Mouse (Mus musculus): ENCODE results near the gene Tmem82. TPM values are rescaled to one million over a fixed set of nuclear protein-coding genes. Genes with fewer than 3 reads are reported as not detected.

Tmem82 gene
- total and polyA plus RNA-seq, 3 experiments: 0.11 TPM; not detected in 2

DNA sequence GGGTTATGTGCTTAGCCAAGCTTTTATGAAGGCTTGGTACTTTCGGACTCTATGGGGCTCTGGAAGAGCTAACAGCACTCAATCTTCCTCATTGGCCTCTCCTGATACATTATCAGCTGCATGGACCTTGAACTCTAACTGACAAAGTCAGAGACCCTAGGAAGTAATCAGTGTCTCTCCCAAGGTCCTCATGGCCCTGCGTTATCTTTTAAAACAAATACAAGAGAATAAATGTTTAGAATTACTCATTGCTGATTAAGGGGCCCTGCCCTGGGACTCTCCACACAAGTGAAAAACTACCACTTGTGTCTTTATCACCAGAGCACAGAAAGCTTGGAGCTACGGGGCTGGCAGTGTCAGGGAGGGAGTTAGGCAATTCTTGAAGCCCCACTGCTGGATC is 39.6 kb downstream of the Tmem82 start:
- H3K4me3 ChIP-seq (ENCODE audit: low read depth, low read length): no peak overlapping the region
- no peak for DNase-seq (ENCODE audit: low spot score)
- ATAC-seq (ENCODE audit: extremely low read depth, insufficient number of reproducible peaks, low FRiP score, poor library complexity, severe bottlenecking): peak; percentile 68
- TF ChIP-seq CTCF (IDR thresholded peaks at IDR 0.05; ENCODE audit: low read depth, low read length) (no peak), POLR2AphosphoS5 (IDR thresholded peaks at IDR 0.05; ENCODE audit: insufficient replicate concordance, low read depth, low read length) (no peak), TAL1 (conservative IDR thresholded peaks at IDR 0.05; ENCODE audit: low read depth, low read length) (no peak), GATA1 (IDR thresholded peaks at IDR 0.05; ENCODE audit: borderline replicate concordance, low read length) (no peak), GATA2 (IDR thresholded peaks at IDR 0.05; ENCODE audit: borderline replicate concordance, low read depth, low read length) (no peak)
- H3K36me3 ChIP-seq (replicated peaks): no peaks in the 10 kb centered on the region
- H3K4me1 ChIP-seq (ENCODE audit: insufficient read depth, low read depth, low read length): no peaks in the 10 kb centered on the region
- H3K9me3 ChIP-seq (replicated peaks): no peaks in the 10 kb centered on the region
- H3K27me3 ChIP-seq (ENCODE audit: insufficient read depth, low read length): peaks cover 18% of the 10 kb centered on the region

DNA sequence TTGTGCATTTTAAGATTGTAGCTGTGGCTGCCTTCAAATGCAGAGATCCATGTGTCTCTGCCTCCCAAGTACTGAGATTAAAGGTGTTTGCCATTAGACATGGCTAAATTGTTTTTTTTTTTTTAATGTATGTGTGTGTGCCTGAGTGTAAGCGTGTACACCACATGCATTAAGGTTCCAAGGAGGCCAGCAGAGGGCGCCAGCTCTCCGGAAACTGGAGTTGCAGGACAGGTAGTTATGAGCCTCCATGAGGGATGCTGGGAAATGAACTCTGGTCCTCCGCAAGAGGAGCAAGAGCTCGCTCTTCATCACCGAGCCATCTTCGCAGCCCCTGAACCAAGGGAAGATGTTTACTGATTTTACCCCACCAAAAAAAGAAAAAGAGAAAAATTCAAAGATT is 41.6 kb downstream of the Tmem82 start:
- no peak for TF ChIP-seq CTCF (IDR thresholded peaks at IDR 0.05; ENCODE audit: low read depth, low read length)
- no peak for TF ChIP-seq GATA1 (IDR thresholded peaks at IDR 0.05; ENCODE audit: borderline replicate concordance, low read length)
- TF ChIP-seq POLR2AphosphoS5 (IDR thresholded peaks at IDR 0.05; ENCODE audit: insufficient replicate concordance, low read depth, low read length): no peak
- no peak for TF ChIP-seq TAL1 (conservative IDR thresholded peaks at IDR 0.05; ENCODE audit: low read depth, low read length)
- no peak for TF ChIP-seq GATA2 (IDR thresholded peaks at IDR 0.05; ENCODE audit: borderline replicate concordance, low read depth, low read length)
- H3K9me3 ChIP-seq (replicated peaks): no peaks in the 10 kb centered on the region
- no peaks in the 10 kb centered on the region for H3K36me3 ChIP-seq (replicated peaks)
- no peak overlapping the region for H3K4me3 ChIP-seq (ENCODE audit: low read depth, low read length)
- H3K4me1 ChIP-seq (ENCODE audit: insufficient read depth, low read depth, low read length): no peaks in the 10 kb centered on the region
- peaks cover 22% of the 10 kb centered on the region for H3K27me3 ChIP-seq (ENCODE audit: insufficient read depth, low read length)
- ATAC-seq (ENCODE audit: extremely low read depth, insufficient number of reproducible peaks, low FRiP score, poor library complexity, severe bottlenecking) (no peak), DNase-seq (ENCODE audit: low spot score) (no peak)

DNA sequence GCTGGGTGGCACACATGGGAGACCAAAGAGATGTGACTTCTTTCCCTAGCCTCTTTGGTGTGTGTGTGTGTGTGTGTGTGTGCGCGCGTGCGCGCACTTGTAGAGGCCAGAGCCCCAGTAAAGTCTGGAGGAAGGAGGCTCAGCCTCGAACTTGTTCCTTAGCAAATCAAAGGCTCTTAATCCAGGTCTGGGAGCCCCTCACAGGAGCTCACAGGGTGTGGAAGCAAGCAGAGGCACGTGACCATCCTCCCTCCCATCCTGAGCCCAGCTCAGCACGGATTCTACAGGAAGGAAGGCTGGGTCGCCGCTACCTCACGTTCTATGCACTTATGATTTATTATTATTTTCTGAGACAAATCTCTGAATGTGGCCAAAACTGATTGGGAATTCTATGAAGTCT is 42.0 kb downstream of the Tmem82 start:
- ATAC-seq (ENCODE audit: extremely low read depth, insufficient number of reproducible peaks, low FRiP score, poor library complexity, severe bottlenecking): no peak
- no peak for TF ChIP-seq TAL1 (conservative IDR thresholded peaks at IDR 0.05; ENCODE audit: low read depth, low read length)
- TF ChIP-seq GATA2 (IDR thresholded peaks at IDR 0.05; ENCODE audit: borderline replicate concordance, low read depth, low read length): no peak
- TF ChIP-seq GATA1 (IDR thresholded peaks at IDR 0.05; ENCODE audit: borderline replicate concordance, low read length): no peak
- TF ChIP-seq POLR2AphosphoS5 (IDR thresholded peaks at IDR 0.05; ENCODE audit: insufficient replicate concordance, low read depth, low read length): no peak
- no peak for TF ChIP-seq CTCF (IDR thresholded peaks at IDR 0.05; ENCODE audit: low read depth, low read length)
- DNase-seq (ENCODE audit: low spot score): no peak
- H3K36me3 ChIP-seq (replicated peaks): no peaks in the 10 kb centered on the region
- H3K27me3 ChIP-seq (ENCODE audit: insufficient read depth, low read length): peaks cover 23% of the 10 kb centered on the region
- H3K4me1 ChIP-seq (ENCODE audit: insufficient read depth, low read depth, low read length): no peaks in the 10 kb centered on the region
- H3K4me3 ChIP-seq (ENCODE audit: low read depth, low read length): no peak overlapping the region
- no peaks in the 10 kb centered on the region for H3K9me3 ChIP-seq (replicated peaks)

DNA sequence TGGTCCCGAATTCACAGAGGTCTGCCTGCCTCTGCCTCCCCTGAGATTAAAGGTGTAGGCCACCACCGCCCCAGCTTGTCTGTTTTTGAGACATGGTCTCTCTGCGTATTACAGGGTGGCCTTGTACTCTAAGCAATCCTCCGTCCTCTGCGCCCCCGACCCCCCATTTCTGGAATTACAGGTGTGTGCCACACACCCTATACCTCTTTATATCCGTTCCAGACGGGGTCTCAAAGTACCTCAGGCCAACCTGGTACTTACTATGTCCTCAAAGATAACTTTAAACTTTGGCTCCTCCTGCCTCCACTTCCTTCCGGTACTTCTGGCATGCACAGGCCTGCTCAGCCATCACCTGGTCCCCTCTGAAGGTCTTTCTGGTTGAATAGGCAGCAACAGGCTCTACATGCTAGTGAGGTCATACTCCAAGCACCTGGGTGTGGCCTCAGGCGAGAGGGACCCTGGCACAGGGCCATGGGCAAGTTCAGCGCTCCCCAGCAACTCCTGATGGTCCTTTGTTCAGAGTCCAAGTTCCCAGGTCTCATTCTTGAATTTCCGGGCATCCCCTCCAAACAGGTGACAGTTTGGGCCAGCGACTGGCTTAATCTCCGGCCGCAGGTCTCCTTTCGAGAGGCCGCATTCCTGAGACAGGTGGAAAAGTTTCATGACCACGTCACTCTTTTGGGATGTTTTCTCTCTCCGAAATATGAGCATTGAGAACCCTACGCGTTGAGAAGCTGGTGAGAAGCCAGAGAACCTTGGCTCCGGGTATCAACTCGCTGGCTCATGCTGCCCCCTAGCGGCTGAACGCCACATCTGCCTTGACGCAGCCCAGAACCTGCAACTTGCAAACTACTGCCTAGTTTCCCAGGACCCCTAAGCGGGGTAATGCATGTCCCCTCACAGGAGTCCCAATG is 43.4 kb downstream of the Tmem82 start:
- no peaks in the 10 kb centered on the region for H3K4me1 ChIP-seq (ENCODE audit: insufficient read depth, low read depth, low read length)
- no peaks in the 10 kb centered on the region for H3K36me3 ChIP-seq (replicated peaks)
- H3K9me3 ChIP-seq (replicated peaks): no peaks in the 10 kb centered on the region
- no peak for TF ChIP-seq POLR2AphosphoS5 (IDR thresholded peaks at IDR 0.05; ENCODE audit: insufficient replicate concordance, low read depth, low read length)
- peak; percentile 82 for TF ChIP-seq CTCF (IDR thresholded peaks at IDR 0.05; ENCODE audit: low read depth, low read length)
- peaks cover 27% of the 10 kb centered on the region for H3K27me3 ChIP-seq (ENCODE audit: insufficient read depth, low read length)
- no peak overlapping the region for H3K4me3 ChIP-seq (ENCODE audit: low read depth, low read length)
- ATAC-seq (ENCODE audit: extremely low read depth, insufficient number of reproducible peaks, low FRiP score, poor library complexity, severe bottlenecking): no peak
- DNase-seq (ENCODE audit: low spot score): peak; percentile 61

DNA sequence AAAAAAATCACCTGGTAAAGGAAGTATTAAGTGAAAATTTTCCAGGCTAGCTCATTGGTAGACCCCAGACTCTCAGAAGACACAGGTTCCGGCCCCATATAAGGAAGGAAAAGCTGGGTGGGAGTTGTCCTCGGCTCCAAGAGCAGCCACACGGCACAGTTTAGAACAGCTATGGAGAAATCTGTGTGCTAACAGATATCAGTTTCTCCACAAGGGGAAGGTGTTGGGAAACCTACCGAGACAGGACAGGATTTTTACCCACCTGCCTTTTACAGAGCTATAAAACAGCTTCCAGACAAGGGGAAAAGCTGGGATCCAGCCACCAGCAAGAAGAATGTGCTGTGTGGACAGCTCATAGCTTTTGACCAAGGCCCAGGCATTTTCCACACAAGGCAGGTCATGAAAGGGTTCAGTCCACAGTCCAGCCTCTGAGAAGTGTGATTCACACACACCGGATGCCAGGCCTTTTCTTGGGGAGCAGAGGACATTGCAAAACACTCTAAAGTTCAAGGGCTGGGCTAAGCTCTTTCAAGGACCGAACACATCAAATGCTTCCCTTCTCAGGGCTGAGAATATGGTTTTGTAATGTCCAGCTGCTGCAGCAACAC is 45.0 kb downstream of the Tmem82 start:
- no peaks in the 10 kb centered on the region for H3K36me3 ChIP-seq (replicated peaks)
- ATAC-seq (ENCODE audit: extremely low read depth, insufficient number of reproducible peaks, low FRiP score, poor library complexity, severe bottlenecking) (no peak), DNase-seq (ENCODE audit: low spot score) (no peak)
- no peaks in the 10 kb centered on the region for H3K4me1 ChIP-seq (ENCODE audit: insufficient read depth, low read depth, low read length)
- H3K9me3 ChIP-seq (replicated peaks): no peaks in the 10 kb centered on the region
- peaks cover 27% of the 10 kb centered on the region for H3K27me3 ChIP-seq (ENCODE audit: insufficient read depth, low read length)
- no peak overlapping the region for H3K4me3 ChIP-seq (ENCODE audit: low read depth, low read length)
- TF ChIP-seq GATA1 (IDR thresholded peaks at IDR 0.05; ENCODE audit: borderline replicate concordance, low read length) (no peak), CTCF (IDR thresholded peaks at IDR 0.05; ENCODE audit: low read depth, low read length) (no peak), TAL1 (conservative IDR thresholded peaks at IDR 0.05; ENCODE audit: low read depth, low read length) (no peak), POLR2AphosphoS5 (IDR thresholded peaks at IDR 0.05; ENCODE audit: insufficient replicate concordance, low read depth, low read length) (no peak), GATA2 (IDR thresholded peaks at IDR 0.05; ENCODE audit: borderline replicate concordance, low read depth, low read length) (no peak)

DNA sequence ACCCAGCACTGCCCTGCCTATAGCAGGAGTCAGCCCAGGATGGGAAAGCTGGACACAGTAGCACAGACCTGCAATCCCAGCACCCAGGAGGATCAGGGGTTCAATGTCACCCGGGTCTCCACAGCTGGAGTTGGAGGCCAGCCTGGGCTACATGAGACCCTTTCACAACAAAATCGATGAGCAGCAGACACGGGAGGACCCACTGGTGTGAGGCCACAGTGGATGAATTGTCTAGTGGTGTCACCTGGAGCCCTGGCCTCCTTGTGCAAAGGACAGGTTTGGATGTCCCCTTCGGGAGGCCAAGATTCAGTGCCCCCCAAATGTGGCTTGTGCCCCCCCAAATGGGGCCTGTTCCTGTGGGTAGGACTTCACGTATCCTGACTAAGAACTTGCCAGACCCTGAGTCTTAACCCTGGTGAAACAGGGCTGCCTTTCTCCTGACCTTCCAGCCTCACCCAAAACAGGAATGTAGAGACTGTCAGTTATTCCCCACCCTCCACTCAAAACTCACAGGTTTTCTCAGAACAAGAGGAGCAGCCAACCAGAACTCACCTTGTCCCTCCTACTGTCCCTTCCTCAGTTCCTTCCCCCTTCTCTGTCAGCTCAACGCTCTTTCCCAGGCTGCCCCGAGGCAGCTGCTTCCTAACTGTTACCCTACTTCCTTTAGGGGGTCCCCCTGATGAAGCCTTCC is 45.6 kb downstream of the Tmem82 start:
- Histone ChIP-seq H3K36me3 (replicated peaks) (no peaks in the 10 kb centered on the region), H3K4me3 (ENCODE audit: low read depth, low read length) (no peak overlapping the region), H3K27me3 (ENCODE audit: insufficient read depth, low read length) (peaks cover 27% of the 10 kb centered on the region), H3K9me3 (replicated peaks) (no peaks in the 10 kb centered on the region), H3K4me1 (ENCODE audit: insufficient read depth, low read depth, low read length) (no peaks in the 10 kb centered on the region)
- DNase-seq (ENCODE audit: low spot score) (no peak), ATAC-seq (ENCODE audit: extremely low read depth, insufficient number of reproducible peaks, low FRiP score, poor library complexity, severe bottlenecking) (no peak)
- TF ChIP-seq GATA2 (IDR thresholded peaks at IDR 0.05; ENCODE audit: borderline replicate concordance, low read depth, low read length) (no peak), GATA1 (IDR thresholded peaks at IDR 0.05; ENCODE audit: borderline replicate concordance, low read length) (no peak), TAL1 (conservative IDR thresholded peaks at IDR 0.05; ENCODE audit: low read depth, low read length) (no peak), POLR2AphosphoS5 (IDR thresholded peaks at IDR 0.05; ENCODE audit: insufficient replicate concordance, low read depth, low read length) (no peak), CTCF (IDR thresholded peaks at IDR 0.05; ENCODE audit: low read depth, low read length) (no peak)
